Mouse (Mus musculus) layer of hippocampus, adult 8-10 months (tissue): ENCODE data around the gene Mroh8. TPM values are rescaled to one million over a fixed set of nuclear protein-coding genes. Genes with fewer than 3 reads are reported as not detected.
"Not testable (repeated sequence)": the region's sequence is repeated elsewhere in the genome, so short reads cannot be mapped to it uniquely, and the experiment has no call there.

Source experiments
- DNase-seq, 2 experiments: peaks; one replicate each; pipeline ENCODE4 v3.0.0; 2022; ENCODE audit warnings: low spot score in 2 of 2
- total RNA-seq, 4 experiments: library from RNA; stranded (reverse); gene quantifications; 2 replicates each; pipeline ENCODE4 v1.2.4; 2022

Mroh8 gene
- total RNA-seq, 4 experiments from 2014 or later, result 0.93 to 2.1 (median 1.2) TPM

DNA sequence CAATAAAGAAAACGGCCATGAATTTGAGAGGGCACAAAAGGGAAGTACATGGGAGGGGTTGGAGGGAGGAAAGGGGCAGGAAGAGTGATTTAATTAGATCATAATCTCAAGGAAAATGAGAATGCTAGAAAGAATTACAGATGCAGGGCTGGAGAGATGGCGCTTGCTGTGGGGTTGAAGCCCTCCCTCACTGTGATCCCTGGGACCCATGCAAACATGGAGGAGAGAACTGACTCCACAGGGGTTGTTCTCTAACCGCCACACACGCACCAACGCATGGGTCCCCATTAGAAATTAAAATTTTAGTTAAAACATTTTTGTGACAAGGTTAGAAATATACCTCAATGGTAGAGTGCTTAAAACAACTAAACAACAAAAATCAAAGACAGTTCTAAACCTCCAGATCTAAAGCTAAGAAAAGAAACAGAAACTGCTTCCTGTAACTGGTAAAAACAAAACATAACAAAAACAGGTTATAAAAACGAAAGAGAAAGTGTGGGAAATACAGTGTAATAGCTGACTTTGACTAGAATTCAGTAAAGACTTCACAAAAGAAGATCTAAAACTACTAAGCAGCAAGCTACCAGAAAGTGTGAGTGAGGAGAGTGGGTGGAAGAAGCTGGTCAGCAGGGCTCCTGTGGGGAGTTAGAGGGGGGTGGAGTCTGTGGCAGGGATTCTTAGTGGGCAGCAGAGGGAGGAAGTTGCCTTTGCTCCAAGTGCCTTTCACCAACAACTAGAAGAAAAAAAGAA lies 78.1 kb downstream of the Mroh8 start:
- no peak for DNase-seq

DNA sequence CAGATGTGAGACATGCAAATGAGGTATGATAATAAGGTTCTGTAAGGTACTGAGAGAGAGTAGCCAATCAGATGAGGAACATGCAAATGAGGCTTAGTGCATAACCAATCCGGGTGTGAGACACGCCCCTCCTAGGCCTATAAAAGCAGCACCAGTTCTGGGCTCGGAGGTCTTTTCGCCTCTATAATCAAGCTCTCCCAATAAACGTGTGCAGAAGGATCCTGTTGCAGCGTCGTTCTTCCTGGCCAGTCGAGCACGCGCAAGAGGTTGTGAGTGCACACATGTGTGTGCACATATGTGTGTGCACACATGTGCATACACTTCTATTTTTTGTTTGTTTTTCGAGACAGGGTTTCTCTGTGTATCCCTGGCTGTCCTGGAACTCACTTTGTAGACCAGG lies 80.9 kb downstream of the Mroh8 start:
- not testable (repeated sequence) for DNase-seq

DNA sequence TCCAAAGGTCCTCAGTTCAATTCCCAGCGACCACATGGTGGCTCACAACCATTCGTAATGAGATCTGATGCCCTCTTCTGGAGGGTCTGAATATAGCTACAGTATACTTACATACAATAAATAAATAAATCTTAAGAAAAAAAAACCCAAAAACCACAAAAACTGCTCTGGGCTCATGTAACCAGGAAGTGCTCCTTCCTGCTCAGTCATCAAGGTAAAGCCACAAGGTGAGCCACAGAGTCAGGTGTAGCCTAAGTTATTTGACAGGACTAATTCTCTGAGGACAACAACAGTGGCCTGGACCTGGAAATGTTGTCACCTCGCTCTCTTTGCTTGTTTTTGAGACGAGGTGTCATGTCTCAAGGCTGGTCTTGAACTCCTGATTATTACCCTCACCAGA lies 88.7 kb downstream of the Mroh8 start:
- no peak for DNase-seq

DNA sequence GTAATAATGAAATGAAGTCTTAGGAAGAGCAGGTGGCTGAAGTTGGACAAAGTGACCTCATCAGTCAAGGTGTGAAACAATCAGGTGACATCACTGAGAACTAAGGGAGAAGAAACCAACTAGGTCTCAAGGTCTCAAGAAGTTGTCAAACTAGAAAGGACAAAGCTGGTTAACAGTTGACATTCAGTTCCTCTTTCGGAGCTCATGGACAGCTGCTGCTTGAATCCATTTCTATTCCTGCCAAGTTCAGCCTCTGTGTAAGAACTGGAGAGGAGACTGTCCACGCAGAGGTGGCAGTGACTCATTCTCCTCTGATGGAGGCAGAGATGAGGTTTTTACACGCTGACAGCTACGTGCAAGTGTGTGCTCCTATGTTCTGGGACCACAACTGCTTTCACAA lies 92.1 kb downstream of the Mroh8 start:
- DNase-seq, result no peak

DNA sequence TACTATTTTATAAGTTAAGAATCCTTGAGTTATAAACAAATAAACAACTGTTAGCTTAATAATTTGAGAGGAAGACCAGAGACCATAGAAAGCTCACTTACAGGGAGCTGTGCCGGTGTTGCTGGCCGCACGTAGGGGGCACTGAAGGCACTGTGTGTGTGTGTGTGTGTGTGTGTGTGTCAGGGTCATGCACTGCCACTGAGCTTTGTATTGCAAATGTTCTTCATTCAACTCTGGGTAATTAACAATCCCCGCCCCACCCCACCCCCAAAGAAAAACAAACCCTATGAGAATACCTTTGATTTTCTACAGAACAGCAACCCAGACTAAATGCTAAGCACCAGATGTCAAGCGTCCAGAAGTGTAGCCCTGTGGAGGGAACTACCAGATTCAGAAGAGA lies 92.8 kb downstream of the Mroh8 start:
- DNase-seq, result no peak

DNA sequence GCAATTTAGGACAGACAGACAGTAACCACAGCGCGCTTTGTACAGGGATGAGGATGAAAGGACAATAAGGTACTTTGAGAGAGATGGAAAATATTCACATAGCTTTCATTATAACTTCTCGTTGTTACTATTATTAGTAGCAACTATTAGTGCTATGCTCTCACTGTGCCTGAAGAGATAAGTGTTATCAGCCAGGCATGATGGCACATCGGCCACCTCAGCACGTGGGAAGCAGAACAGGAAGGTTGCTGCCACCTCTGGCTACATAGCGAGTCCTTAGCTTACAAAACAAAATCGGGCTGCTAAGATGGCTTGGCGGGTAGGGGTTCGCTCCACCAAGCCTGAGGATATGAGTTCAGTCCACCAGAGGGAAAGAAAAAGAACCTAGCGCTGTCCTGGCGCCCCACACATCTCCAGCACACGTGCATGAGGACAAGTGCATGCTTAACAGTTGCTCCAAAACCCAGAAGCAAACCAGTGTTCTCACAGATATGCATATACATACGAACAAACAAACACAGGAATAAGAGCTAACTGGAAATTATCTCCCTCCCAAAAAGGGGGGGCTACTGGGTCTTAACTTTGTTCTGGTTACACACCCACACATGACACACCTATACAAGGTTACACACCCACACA lies 94.2 kb downstream of the Mroh8 start:
- no peak for DNase-seq

DNA sequence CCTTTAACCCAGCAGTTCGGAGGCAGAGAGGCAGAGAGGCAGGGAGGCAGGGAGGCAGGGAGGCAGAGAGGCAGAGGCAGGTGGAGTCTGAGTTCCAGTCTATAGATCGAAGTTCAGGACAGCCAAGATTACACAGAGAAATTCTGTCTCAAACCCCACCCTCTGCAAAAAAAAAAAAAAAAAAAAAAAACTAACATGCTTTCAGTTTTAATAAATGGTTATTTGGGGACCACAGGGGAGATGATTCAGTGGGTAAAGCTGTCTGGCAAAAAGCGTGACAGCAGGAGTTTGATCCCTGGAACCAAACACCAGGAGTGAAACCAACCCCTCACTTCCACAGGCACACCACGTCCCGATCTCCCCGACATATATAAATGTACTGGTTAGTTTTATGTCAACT lies 101.2 kb downstream of the Mroh8 start:
- no peak for DNase-seq

DNA sequence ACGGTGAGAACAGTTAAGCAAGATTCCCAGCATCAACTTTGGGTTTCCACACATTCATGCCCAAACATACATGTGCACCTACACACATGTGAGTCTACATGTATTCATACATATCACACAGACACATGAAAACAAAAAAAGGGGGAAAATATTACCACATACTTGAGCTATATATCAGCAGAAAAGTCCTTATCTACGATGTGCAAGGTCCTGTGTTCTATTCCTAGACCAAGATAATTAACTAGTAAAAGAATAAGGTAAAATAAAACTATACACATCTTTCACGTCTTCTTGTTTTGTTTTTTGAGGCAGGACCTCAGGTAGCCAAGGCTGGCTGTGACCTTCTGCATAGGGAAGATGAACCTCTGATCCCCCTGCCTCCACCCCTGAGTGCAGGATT lies 103.1 kb downstream of the Mroh8 start:
- DNase-seq, result no peak

DNA sequence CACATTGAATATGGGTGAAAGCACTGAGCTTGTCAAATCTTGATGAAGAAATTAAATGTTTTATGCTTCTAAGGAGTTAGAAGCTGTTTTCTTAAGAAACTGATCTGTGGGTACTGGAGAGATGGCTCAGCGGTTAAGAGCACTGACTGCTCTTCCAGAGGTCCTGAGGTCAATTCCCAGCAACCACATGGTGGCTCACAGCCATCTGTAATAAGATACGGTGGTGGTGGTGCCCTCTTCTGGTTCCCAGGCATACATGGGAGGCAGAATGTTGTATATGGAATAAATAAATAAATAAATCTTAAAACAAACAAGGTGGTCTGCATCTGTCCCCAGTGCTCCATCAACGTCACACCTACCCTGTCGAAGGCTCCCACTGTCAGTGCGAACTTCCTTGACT lies 104.9 kb downstream of the Mroh8 start:
- DNase-seq, result no peak

DNA sequence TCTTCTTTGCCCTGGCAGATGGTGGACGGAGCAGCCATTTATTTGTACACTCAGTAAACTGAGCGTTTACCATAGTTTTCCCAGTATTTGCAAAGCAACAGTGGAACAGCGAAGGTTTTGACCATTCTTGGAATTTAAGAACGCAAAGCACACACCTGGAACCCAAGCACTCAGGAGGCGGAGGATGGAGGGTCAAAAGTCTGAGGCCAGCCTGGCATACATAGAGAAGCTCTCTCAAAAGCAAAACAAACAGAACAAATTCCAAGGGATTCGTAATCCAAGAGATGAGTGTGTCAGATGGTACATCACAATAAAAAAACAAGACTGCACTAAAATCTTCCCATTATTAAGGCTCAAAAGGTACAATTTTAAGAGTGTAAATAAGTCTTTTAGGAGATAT lies 105.8 kb downstream of the Mroh8 start:
- DNase-seq, result no peak

DNA sequence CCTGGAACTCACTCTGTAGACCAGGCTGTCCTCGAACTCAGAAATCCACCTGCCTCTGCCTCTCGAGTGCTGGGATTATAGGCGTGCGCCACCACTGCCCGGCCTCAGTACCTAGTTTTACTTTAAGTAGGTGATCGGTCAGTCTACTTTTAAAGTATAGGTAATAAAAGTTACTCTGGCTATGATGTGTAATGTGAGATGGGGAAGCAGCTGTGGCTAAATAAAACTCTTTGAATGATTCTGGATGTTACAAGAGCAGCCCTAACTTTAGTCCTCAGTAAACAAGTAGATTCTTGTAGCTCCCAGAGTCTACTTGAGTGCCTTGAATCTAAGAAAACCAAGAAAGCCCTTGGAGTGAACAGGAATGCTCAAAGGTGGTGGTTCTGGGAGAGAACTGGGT lies 106.4 kb downstream of the Mroh8 start:
- DNase-seq, result no peak

DNA sequence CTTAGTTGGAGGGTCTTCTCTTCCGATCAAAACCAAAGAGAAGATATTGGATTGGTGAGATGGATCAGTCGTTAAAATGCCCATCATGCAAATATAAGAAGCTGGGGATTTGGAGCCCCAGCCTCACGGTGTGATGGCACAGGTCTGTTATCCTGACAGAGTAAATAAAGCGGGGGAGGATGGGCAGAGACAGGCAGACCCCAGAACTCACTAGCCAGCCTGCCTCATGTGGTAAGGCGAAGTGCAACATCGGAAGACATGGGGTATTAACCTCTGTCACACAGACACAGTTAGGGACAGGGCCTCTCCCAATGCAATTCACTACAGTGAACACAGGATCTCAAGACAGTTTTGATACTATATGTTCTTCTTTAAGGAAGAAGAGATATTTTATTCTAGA lies 108.7 kb downstream of the Mroh8 start:
- no peak for DNase-seq

DNA sequence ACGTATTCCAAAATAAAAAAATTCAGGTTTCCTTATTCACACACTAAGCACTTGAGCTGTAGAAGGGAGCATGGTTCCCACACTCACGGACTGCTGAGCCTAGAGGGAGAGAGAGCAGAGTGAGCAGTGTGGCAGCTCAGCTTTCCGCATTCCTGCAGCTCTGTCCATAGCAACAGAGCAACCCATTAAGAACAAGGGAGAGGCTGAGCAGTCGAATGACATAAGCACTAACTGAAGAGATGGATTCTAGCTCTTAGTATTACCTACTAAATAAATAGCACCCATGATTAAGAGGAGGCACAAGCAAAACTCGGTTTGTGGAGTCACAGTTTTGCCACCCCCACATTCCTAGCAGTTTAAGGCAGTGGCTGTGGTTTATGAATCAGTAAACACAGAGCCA lies 109.2 kb downstream of the Mroh8 start:
- peak in 1 of 2 experiments; percentile 8 for DNase-seq

DNA sequence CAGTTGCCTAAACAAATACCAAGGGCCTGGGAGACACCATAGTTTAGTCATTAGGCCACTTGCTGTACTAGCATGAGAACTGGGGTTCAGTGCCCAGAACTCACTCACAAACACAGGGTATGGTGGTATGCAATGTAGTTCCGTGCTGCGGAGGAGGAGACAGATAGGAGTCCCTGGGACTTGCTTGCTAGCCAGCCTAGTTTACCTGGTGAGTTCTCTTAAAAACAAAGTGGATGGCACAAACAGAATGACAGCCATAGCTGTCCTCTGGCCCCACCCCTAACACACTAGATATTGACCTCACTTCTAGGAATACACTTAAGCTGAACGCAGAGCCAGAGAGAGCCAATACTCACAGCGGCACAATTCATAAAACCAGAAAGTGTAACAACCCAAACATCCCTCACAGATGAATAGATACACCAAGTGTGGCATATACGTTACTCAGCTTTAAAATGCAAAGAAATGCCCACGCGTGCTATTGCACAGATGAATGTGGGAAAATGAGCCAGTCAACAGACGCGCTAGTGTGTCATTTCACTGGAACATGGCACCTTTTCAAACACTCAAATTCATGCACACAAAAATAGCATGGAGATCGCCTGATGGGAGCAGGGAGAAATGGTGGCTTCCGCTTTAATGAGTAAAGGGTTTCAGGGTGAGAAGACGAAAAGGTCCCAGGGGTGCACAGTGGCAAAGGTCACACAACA lies 112.8 kb downstream of the Mroh8 start:
- no peak for DNase-seq

DNA sequence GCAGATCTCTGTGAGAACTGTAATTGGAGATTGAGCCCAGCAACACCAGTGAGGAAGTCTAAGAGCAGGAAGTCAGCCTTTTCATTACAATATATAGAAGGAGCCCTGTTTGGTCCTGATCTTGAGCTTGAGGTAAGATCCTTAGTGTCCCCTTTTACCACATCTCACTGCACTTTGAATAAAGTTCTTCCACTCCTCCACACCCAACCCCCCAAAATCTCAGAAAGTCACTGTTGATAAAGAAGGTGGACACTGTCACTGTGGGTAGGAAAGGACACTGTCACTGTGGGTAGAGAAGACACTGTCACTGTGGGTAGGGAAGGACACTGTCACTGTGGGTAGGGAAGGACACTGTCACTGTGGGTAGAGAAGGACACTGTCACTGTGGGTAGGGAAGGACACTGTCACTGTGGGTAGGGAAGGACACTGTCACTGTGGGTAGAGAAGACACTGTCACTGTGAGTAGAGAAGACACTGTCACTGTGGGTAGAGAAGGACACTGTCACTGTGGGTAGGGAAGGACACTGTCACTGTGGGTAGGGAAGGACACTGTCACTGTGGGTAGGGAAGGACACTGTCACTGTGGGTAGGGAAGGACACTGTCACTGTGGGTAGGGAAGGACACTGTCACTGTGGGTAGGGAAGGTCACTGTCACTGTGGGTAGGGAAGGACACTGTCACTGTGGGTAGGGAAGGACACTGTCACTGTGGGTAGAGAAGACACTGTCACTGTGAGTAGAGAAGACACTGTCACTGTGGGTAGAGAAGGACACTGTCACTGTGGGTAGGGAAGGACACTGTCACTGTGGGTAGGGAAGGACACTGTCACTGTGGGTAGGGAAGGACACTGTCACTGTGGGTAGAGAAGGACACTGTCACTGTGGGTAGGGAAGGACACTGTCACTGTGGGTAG lies 113.8 kb downstream of the Mroh8 start:
- DNase-seq, result not testable (repeated sequence)

DNA sequence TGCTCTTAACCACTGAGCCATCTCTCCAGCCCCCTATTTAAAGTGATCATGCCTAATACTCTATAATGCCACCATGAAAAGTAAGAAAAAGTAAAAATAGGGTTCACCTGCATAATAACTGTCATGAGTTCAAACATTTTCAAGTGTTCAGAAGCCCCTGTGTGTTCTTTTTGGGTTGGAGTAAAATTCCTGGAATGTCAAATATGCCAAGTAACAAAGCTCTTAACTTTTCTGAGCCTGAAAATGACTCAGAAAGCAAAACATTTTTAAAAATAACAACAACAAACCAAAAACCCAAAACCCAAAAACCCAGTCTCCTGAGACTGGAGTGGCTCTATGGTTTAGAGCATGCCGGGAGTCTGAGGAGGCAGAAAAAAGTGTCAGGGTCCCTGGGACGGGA lies 115.2 kb downstream of the Mroh8 start:
- DNase-seq, result no peak

Other genes with a start within 250 kb of the Mroh8 start
- gene Soga1, start 200.3 kb downstream of the Mroh8 start, total RNA-seq, result 10 to 100 TPM; 30.9 to 38.3 (median 34.4) TPM
- not detected for gene Tldc2, start 192.5 kb downstream of the Mroh8 start, total RNA-seq
- gene Samhd1, start 144.3 kb downstream of the Mroh8 start, total RNA-seq, result 10 to 100 TPM; 15.7 to 19.7 (median 18.4) TPM
- gene Rbl1, start 75.0 kb downstream of the Mroh8 start, total RNA-seq, result 1 to 10 TPM; 1.5 to 2.3 (median 1.7) TPM
- 100 to 1,000 TPM; 150 to 156 (median 153) TPM for gene Rpn2, start 532 bp downstream of the Mroh8 start, total RNA-seq
- not detected for gene Ghrh, start 68.0 kb upstream of the Mroh8 start, total RNA-seq
- gene Manbal, start 88.0 kb upstream of the Mroh8 start, total RNA-seq, result 10 to 100 TPM; 53.4 to 60.4 (median 58.8) TPM
- gene Src, start 138.9 kb upstream of the Mroh8 start, total RNA-seq, result 100 to 1,000 TPM; 124 to 150 (median 133) TPM